Mouse (Mus musculus) neural tube, embryonic 15.5 days (tissue): ENCODE measurements around the gene Rgl1. TPM values are rescaled to one million over a fixed set of nuclear protein-coding genes. Genes with fewer than 3 reads are reported as not detected.
A peak's percentile ranks its signal among the peaks of the same experiment; 100 is the strongest.

Experiments
- ATAC-seq: fragments of 200-750 bp; cut with Nextera tagmentation; 2 replicates; pipeline ENCODE4 v1.8.0; 2017; ENCODE audit warnings: mild to moderate bottlenecking, moderate TSS enrichment, moderate library complexity; ENCODE audit not compliant: low FRiP score
- H3K27ac ChIP-seq: fragments of 300-500 bp; sonication (generic); replicated peaks from 2 replicates; pipeline ENCODE4 v1.5.1; 2015; ENCODE audit warnings: mild to moderate bottlenecking, inconsistent platforms
- H3K27me3 ChIP-seq: fragments of 300-500 bp; sonication (generic); replicated peaks from 2 replicates; pipeline ENCODE4 v1.6.1; 2015; ENCODE audit warnings: inconsistent platforms
- H3K36me3 ChIP-seq: fragments of 300-500 bp; sonication (generic); 2 replicates; pipeline ENCODE4 v1.6.1; 2015; ENCODE audit warnings: inconsistent platforms
- H3K4me1 ChIP-seq: fragments of 300-500 bp; sonication (generic); 2 replicates; pipeline ENCODE4 v1.6.1; 2015; ENCODE audit warnings: inconsistent platforms
- H3K4me2 ChIP-seq: fragments of 300-500 bp; sonication (generic); 2 replicates; pipeline ENCODE4 v1.6.1; 2015; ENCODE audit warnings: inconsistent platforms, mild to moderate bottlenecking, moderate library complexity
- H3K4me3 ChIP-seq: fragments of 300-500 bp; sonication (generic); replicated peaks from 2 replicates; pipeline ENCODE4 v1.5.1; 2015; ENCODE audit warnings: mild to moderate bottlenecking, inconsistent platforms
- H3K9ac ChIP-seq: fragments of 300-500 bp; sonication (generic); replicated peaks from 2 replicates; pipeline ENCODE4 v1.6.1; 2015; ENCODE audit warnings: mild to moderate bottlenecking, inconsistent platforms
- H3K9me3 ChIP-seq: fragments of 300-500 bp; sonication (generic); replicated peaks from 2 replicates; pipeline ENCODE4 v1.6.1; 2016; ENCODE audit warnings: inconsistent platforms
- WGBS: fragments of 180-500 bp; shearing (Covaris S2); methylation state at CpG from one replicate; pipeline ENCODE4 v1.1.7; 2015; ENCODE audit warnings: mixed read lengths; 5-methylcytosine and 5-hydroxymethylcytosine counted together
- polyA plus RNA-seq: library from polyadenylated mRNA; unstranded; fragments of >200 nt; fragmentation: Nextera tagmentation; extraction: Ambion mirVana; gene quantifications from 2 replicates; pipeline ENCODE4 v1.2.1, GENCODE M21; 2015

Rgl1 gene
- polyA plus RNA-seq, 1 experiment from 2014 or later, result 18.8 TPM

DNA sequence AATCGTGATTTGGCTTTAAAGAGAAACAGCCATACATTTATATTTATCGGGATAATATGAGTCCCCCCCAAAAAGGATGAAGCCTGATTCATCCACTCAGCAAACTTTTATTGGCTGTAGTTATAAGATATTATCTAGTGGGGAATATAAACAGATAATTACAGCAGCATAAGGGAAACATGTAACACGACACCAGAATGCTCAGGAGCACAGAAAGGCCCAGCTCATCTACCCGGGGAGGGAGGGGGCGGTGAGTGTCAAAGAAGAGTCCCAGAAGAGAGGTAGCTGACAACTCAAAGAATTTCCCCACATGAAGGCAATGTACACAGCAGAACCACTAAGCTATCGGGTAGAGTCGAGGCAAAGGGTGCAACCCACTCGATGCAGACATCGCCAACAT, 146.8 kb downstream of the Rgl1 start:
- Histone ChIP-seq H3K4me3 (no peak overlapping the region), H3K27ac (no peak overlapping the region), H3K9me3 (no peaks in the 10 kb centered on the region), H3K9ac (no peak overlapping the region), H3K27me3 (no peaks in the 10 kb centered on the region), H3K4me2 (no peak overlapping the region), H3K36me3 (no peaks in the 10 kb centered on the region), H3K4me1 (peaks cover 35% of the 10 kb centered on the region)
- no peak for ATAC-seq
- 79% methylated on average over 9 of the region's 9 CpGs for WGBS

DNA sequence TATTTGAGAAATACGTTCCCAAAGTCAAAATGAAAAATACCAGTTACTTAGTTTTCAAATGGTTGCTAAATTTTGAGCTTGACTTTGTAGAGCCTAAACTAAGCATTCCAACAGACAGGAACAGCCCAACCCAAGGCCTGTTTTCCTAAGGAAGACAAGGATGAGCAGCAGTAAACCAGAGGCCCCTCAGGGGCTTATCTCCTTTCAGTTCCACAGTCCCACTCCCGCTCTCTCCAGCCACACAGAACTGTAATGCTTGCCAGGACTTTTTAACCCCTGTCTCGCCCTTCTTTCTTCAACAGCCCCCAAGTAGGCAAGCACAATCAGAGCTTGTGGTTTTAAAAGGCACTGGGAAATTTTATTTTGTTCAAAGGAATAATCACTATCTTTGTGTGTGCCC, 147.3 kb downstream of the Rgl1 start:
- Histone ChIP-seq H3K4me1 (peaks cover 32% of the 10 kb centered on the region), H3K9me3 (no peaks in the 10 kb centered on the region), H3K4me3 (no peak overlapping the region), H3K9ac (no peak overlapping the region), H3K36me3 (no peaks in the 10 kb centered on the region), H3K27me3 (no peaks in the 10 kb centered on the region), H3K27ac (no peak overlapping the region), H3K4me2 (no peak overlapping the region)
- WGBS, result 72% methylated on average over 3 of the region's 3 CpGs
- no peak for ATAC-seq

DNA sequence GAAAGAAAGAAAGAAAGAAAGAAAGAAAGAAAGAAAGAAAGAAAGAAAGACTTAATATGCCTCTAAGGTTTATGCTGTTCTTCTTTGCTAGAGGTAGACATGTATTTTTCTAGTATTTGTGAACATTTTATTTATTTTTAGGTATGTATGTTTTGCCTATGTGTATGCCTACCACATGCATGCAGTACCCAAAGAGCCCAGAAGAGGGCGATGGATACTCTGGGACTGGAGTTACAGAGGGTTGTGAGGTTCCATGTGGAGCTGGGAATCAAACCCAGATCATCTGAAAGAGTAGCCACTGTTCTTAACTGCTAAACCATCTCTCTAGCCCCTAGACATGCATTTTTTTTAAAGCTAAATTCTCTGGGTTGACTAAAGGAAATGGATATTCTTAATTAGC, 147.8 kb downstream of the Rgl1 start:
- Histone ChIP-seq H3K9ac (no peak overlapping the region), H3K4me3 (no peak overlapping the region), H3K27ac (no peak overlapping the region), H3K4me2 (no peak overlapping the region), H3K27me3 (no peaks in the 10 kb centered on the region), H3K36me3 (no peaks in the 10 kb centered on the region), H3K4me1 (peaks cover 29% of the 10 kb centered on the region), H3K9me3 (no peaks in the 10 kb centered on the region)
- 43% methylated on average over 1 of the region's 1 CpGs for WGBS
- ATAC-seq, result no peak

DNA sequence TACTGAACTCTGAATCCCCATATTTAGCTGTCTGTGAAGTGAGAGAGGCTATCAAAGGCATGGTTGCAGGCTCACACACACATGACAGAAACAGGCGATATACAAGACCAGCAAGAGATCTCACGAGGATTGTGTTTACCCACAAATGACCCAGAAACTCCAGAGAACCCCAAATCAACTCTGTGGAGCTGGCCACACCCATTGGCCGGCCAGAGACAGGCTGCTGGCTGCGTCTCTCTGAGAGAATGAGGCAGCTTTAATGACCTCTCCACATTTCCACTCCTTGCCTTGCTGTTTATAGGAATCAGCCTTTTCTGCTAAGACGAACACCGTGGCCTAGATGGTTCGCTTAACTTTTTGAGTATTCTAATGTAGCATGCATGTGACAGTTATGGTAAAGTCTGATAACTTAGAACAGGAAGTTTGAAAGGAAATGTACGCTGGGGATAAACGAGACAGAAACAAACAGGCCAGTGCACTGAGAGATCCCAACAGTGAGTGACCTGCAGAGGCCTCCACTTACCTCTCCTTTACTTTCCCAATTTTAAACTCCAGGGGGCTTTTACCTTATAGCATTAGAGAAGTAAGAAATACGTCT, 148.3 kb downstream of the Rgl1 start:
- Histone ChIP-seq H3K4me1 (peaks cover 31% of the 10 kb centered on the region), H3K27me3 (no peaks in the 10 kb centered on the region), H3K27ac (no peak overlapping the region), H3K4me3 (no peak overlapping the region), H3K36me3 (no peaks in the 10 kb centered on the region), H3K9me3 (no peaks in the 10 kb centered on the region), H3K9ac (no peak overlapping the region), H3K4me2 (no peak overlapping the region)
- 85% methylated on average over 10 of the region's 10 CpGs for WGBS
- ATAC-seq, result no peak

DNA sequence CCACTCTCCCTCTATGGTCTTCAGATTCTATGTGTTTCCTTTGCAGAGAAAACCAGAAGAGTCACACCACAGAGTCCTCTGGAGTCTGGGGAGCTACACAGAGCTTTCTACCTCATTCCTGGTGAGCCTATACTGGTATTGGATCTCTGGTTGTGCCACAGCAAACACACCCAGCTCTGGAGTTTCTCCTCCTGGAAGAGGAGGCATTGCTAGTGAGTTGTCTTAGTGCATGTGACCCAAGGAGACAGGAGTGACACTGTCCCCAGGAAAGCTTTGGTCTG, 149.4 kb downstream of the Rgl1 start:
- Histone ChIP-seq H3K9me3 (no peaks in the 10 kb centered on the region), H3K4me1 (peaks cover 24% of the 10 kb centered on the region; the same call in 1 of the 2 replicates), H3K27ac (no peak overlapping the region), H3K4me2 (no peak overlapping the region), H3K36me3 (no peaks in the 10 kb centered on the region), H3K4me3 (no peak overlapping the region), H3K9ac (no peak overlapping the region), H3K27me3 (no peaks in the 10 kb centered on the region)
- no peak for ATAC-seq

DNA sequence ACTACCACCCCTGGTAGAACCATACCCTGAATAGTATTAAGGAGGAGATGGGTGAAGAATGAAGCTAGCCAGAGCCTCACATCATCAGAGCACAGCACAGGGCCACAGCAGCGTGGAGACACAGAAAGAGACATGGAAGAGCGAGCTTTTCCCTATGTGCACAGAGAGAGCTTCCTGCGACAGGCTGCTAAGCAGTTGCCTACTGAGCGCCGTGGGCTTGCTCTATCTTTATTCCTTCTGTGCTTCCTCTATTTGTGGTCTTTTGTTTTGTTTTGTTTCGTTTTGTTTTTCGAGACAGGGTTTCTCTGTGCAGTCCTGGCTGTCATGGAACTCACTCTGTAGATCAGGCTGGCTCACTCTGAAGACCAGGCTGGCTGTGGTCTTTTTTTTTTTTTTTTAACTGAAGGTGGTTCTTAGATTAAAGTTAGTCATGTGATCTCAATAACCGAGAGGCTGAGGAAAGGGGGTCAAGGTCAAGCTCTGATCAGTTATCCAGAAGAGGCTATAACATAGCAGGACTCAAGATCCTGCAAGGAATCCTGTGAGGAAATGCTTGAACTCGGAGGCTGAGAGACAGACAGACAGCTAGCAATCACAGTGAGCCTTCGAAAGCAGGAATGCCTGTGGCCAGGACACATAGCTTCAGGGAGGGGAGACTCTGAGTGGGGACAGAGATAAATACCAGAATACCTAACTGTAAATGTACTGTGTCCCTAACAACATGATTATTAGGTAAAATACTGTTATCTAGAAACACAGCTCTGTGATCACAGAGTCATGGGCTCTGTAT, 150.0 kb downstream of the Rgl1 start:
- Histone ChIP-seq H3K27me3 (no peaks in the 10 kb centered on the region), H3K9ac (no peak overlapping the region), H3K27ac (no peak overlapping the region), H3K4me1 (peaks cover 24% of the 10 kb centered on the region; the same call in 1 of the 2 replicates), H3K36me3 (no peaks in the 10 kb centered on the region), H3K4me3 (no peak overlapping the region), H3K9me3 (no peaks in the 10 kb centered on the region), H3K4me2 (no peak overlapping the region)
- ATAC-seq, result no peak
- WGBS, result 82% methylated on average over 10 of the region's 10 CpGs

DNA sequence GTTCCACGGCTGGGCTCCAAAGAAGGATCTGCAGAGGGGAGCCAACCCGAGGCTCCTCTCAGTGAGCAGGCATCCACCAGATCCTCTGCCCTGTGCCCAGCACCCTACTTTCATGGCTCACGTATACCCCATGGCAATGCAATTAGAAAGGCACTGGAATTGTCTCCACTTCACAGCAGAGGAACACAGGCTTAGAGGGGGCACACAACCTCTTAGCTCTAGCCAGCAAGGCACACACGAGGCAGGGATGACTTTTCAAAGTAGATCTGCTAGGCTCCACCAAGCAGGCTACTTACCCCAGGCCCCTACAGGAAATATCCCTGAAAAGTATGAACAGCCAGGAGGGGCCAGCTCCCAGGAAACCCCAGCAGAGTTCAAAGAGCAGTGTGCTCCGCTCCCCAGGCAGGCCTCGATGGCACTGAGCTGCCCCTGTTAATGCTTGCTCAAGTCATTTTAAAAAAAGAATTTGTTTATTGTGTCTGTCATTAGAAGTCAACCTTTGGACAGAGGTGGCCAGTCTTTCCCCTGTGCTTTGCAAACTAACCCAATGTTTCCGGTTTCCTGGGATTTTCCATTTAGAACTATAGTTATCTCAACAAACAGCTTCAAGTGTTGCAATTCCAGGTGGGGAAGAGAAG, 151.3 kb downstream of the Rgl1 start:
- Histone ChIP-seq H3K4me3 (no peak overlapping the region), H3K27ac (no peak overlapping the region), H3K27me3 (no peaks in the 10 kb centered on the region), H3K4me2 (no peak overlapping the region), H3K36me3 (no peaks in the 10 kb centered on the region), H3K9me3 (no peaks in the 10 kb centered on the region), H3K4me1 (peaks cover 23% of the 10 kb centered on the region; the same call in 1 of the 2 replicates), H3K9ac (no peak overlapping the region)
- WGBS, result 80% methylated on average over 7 of the region's 7 CpGs
- no peak for ATAC-seq

DNA sequence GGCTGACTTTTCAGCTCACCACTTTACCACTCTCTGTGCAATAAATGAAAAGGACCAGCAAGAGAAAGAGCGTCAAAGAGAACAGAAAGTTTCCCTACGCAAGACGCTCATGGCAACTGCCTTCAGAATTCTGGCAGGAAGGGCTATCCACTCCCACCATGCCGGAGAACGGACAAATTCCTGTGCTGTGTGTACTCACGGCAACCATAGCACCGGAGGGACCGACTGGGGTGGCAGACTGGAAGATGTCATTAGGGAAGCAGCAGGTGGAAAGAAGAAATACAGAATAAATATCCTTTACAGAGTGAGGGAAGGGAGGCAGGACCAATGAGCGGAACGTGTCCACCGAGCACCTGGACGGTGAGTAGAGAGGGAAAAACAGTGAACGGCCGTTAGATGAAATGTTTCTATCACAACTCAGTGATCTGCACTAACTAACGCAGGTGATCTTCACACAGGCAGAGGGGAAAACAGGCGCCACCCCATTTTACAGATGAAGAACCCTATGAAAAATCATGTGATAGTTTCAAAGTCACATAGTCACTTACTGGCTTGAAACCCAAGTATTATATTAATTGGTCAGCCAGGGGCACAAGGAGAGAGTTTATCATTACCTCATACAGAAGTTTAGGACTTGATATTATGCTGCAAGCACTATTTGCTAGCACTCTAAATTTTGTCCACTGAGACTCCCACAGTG, 152.8 kb downstream of the Rgl1 start:
- Histone ChIP-seq H3K9ac (no peak overlapping the region), H3K4me1 (peaks cover 20% of the 10 kb centered on the region; the same call in 1 of the 2 replicates), H3K27ac (peak overlapping the region; percentile 38; the same call in 1 of the 2 replicates), H3K36me3 (no peaks in the 10 kb centered on the region), H3K27me3 (no peaks in the 10 kb centered on the region), H3K4me2 (no peak overlapping the region), H3K4me3 (no peak overlapping the region), H3K9me3 (no peaks in the 10 kb centered on the region)
- no peak for ATAC-seq
- 81% methylated on average over 16 of the region's 16 CpGs for WGBS

DNA sequence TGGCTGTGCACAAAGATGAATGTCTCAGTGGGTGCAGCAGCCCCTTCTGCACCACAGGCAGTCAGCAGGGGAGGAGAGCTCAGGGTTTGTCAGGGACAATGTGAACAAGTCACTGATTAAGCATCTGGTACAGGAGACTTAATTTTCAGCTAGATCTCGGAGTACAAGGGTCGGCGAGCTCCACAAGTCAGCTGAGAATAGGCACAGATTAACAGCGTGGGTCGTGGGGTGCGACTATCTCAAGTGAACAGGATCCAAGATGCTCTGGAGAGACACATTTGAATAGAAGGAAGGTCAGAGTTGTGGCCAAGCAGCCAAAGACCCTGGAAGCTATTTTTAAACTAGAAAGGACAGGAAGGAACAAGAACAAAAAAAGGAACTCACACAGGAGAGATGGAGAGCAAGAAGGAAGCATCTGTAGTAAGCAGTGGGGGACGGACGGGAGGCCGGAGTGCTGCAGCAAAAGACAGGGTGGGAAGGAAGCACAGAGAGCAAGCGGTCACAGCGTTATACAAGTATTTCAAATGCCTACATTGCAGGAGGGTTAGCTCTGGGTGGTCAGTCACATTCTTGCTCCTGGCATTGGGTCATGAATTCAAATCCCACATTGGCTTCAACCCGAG, 153.5 kb downstream of the Rgl1 start:
- WGBS, result 75% methylated on average over 12 of the region's 12 CpGs
- Histone ChIP-seq H3K27ac (peak overlapping the region; percentile 38; the same call in 1 of the 2 replicates), H3K4me2 (no peak overlapping the region), H3K27me3 (no peaks in the 10 kb centered on the region), H3K9me3 (no peaks in the 10 kb centered on the region), H3K9ac (no peak overlapping the region), H3K36me3 (no peaks in the 10 kb centered on the region), H3K4me3 (no peak overlapping the region), H3K4me1 (peaks cover 16% of the 10 kb centered on the region; the same call in 1 of the 2 replicates)
- ATAC-seq, result no peak

DNA sequence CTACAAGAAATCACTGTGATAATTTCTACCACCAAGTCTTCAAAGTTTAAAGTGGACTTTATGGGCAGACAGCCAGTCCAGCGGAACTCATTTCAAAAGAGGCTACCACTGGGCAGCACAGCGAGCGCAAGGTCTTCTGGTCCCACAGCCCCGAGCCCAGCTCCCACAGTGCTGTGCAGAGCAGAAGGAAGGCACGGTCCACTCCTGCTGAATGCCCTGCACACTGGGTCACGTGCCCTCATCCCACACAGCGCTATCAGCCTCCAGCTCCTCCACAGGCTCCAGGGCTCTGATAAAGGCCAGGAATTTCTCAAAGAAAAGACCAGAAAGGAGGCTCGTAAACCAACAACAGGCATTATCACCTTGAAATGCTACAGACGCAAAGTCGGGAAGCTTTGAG, 156.6 kb downstream of the Rgl1 start:
- H3K9ac ChIP-seq, result no peak overlapping the region
- no peaks in the 10 kb centered on the region for H3K36me3 ChIP-seq
- no peak overlapping the region for H3K4me2 ChIP-seq
- H3K27me3 ChIP-seq, result no peaks in the 10 kb centered on the region
- WGBS, result 60% methylated on average over 10 of the region's 10 CpGs
- H3K9me3 ChIP-seq, result no peaks in the 10 kb centered on the region
- no peak overlapping the region for H3K4me3 ChIP-seq
- peaks cover 7% of the 10 kb centered on the region; the same call in 1 of the 2 replicates for H3K4me1 ChIP-seq
- no peak overlapping the region for H3K27ac ChIP-seq
- ATAC-seq, result no peak

DNA sequence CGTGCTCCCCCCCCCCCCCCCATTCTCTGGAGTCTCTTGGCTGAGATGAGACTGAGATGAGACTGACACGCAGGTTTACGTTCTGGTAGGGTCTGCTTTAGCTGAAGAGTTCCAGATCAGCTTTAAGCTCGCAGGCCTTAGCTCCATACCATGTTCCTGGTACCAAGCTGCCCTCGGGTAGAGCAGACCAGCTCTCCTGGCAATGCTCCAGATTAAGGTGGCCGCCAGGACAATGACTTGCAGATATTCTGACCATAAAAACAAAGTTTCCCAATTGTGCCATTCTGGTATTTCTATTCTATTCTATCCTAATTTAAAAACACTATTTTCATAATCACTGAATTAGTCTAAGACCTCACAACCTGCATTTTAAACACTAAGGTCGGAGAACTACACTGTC, 157.1 kb downstream of the Rgl1 start:
- ATAC-seq, result no peak
- WGBS, result 81% methylated on average over 7 of the region's 7 CpGs
- H3K4me1 ChIP-seq, result peaks cover 9% of the 10 kb centered on the region; the same call in 1 of the 2 replicates
- H3K9ac ChIP-seq, result no peak overlapping the region
- H3K27me3 ChIP-seq, result no peaks in the 10 kb centered on the region
- no peak overlapping the region for H3K4me3 ChIP-seq
- no peaks in the 10 kb centered on the region for H3K9me3 ChIP-seq
- H3K36me3 ChIP-seq, result no peaks in the 10 kb centered on the region
- H3K27ac ChIP-seq, result no peak overlapping the region
- H3K4me2 ChIP-seq, result no peak overlapping the region
